Mouse (Mus musculus) forebrain, embryonic 13.5 days (tissue): ENCODE measurements around the gene Gm5741. TPM values are rescaled to one million over a fixed set of nuclear protein-coding genes. Genes with fewer than 3 reads are reported as not detected.

Source experiments
- ATAC-seq: fragments of 200-750 bp; cut with Nextera tagmentation; 2 replicates; pipeline ENCODE4 v1.8.0; 2017
- H3K27ac ChIP-seq: fragments of 300-500 bp; sonication (generic); 2 replicates; pipeline ENCODE4 v1.5.1; 2015; ENCODE audit warnings: inconsistent platforms, mild to moderate bottlenecking, moderate library complexity
- H3K27me3 ChIP-seq: fragments of 300-500 bp; sonication (generic); 2 replicates; pipeline ENCODE4 v1.6.1; 2015; ENCODE audit warnings: mild to moderate bottlenecking, inconsistent platforms
- H3K36me3 ChIP-seq: fragments of 300-500 bp; sonication (generic); 2 replicates; pipeline ENCODE4 v1.6.1; 2015; ENCODE audit warnings: mild to moderate bottlenecking, inconsistent platforms; ENCODE audit not compliant: poor library complexity, severe bottlenecking
- H3K4me1 ChIP-seq: fragments of 300-500 bp; sonication (generic); 2 replicates; pipeline ENCODE4 v1.6.1; 2015; ENCODE audit warnings: inconsistent platforms
- H3K4me2 ChIP-seq: fragments of 300-500 bp; sonication (generic); 2 replicates; pipeline ENCODE4 v1.6.1; 2015; ENCODE audit warnings: inconsistent platforms, mild to moderate bottlenecking, moderate library complexity
- H3K4me3 ChIP-seq: fragments of 300-500 bp; sonication (generic); 2 replicates; pipeline ENCODE4 v1.5.1; 2015; ENCODE audit warnings: mild to moderate bottlenecking, inconsistent platforms
- H3K9ac ChIP-seq: fragments of 300-500 bp; sonication (generic); 2 replicates; pipeline ENCODE4 v1.6.1; 2015; ENCODE audit warnings: mild to moderate bottlenecking, inconsistent platforms
- H3K9me3 ChIP-seq: fragments of 300-500 bp; sonication (generic); replicated peaks from 2 replicates; pipeline ENCODE4 v1.6.1; 2016; ENCODE audit warnings: inconsistent platforms
- WGBS: fragments of 180-500 bp; shearing (Covaris S2); methylation state at CpG from one replicate; pipeline ENCODE4 v1.1.7; 2015; 5-methylcytosine and 5-hydroxymethylcytosine counted together
- polyA plus RNA-seq: library from polyadenylated mRNA; unstranded; fragments of >200 nt; fragmentation: Nextera tagmentation; extraction: Ambion mirVana; gene quantifications from 2 replicates; pipeline ENCODE4 v1.2.1, GENCODE M21; 2015

Gene Gm5741
- polyA plus RNA-seq, 1 experiment from 2014 or later, result 0.88 TPM

DNA sequence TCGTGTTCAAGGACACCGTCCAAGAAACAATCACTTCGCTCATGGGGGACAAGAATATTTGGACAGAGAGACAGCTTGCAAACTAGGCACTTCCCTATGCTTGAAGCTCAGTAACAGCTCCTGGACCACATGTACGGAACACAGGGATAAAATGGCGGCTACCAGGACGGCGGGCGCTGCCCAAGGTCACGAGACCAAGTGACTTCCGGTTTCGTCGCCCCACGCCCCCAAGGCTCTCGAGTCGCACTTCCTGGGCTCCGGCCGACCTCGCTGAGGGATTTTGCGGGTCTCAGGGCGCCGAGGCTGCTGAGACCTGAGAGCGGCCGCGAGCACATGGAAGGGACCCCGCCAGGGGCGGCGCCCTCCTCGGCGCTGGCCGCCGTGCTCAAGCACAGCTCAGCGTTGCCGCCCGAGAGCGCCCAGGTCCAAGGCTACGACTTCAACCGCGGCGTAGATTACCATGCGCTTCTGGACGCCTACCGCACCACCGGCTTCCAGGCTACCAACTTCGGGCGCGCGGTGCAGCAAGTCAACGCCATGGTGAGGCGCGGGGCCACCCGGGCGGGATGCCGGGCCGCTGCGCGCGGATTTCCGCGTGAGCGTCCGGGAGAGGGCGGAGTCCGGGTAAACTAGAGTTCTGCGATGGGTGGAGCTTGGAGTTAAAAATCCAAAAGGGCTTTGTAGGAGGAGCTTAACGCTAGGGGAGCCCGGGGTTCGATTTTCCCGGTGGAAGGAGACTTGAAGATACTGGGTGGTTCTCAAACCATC is 3.9 kb upstream of the Gm5741 start, which contains the start of gene Dhps:
Dhps (plus strand) TSS at position 244 of the 768 bp plus-strand sequence.
- Histone ChIP-seq H3K9me3 (no peaks in the 10 kb centered on the region), H3K27ac (peak within 1 kb of the TSS; percentile 94), H3K9ac (peak within 1 kb of the TSS; percentile 87), H3K4me3 (peak within 1 kb of the TSS; percentile 92), H3K4me1 (peaks cover 19% of the 10 kb centered on the region), H3K27me3 (no peaks in the 10 kb centered on the region), H3K4me2 (peak within 1 kb of the TSS; percentile 73), H3K36me3 (peaks cover 52% of the 10 kb centered on the region)
- ATAC-seq, result peak; percentile 92
- WGBS, result under 1% methylated on average over 67 of the region's 68 CpGs

DNA sequence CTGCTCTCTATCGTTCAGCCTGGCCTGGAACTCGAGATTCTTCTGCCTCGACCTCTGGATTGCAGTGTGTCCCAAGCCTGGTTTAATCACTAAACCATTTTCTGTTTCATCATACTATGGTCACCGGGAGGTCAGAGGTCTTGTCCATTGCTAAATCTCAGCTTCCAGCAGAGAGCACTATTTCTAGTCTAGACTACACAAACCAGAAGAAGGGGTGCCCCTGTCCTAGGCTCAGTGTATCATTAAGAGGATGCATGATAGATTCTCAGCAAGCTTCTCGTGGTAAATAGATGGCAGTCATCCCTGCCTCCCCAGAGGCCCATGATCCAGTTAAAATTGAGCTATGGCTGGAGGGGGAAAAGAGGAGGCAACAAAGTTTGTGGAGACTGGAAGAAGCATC is 3.3 kb upstream of the Gm5741 start:
- H3K9me3 ChIP-seq, result no peaks in the 10 kb centered on the region
- 84% methylated on average over 5 of the region's 5 CpGs for WGBS
- peaks cover 52% of the 10 kb centered on the region for H3K36me3 ChIP-seq

GRCm38 (mm10) chr8:85067155-85067554 is 627 bp downstream of the Gm5741 start:
- peaks cover 46% of the 10 kb centered on the region for H3K36me3 ChIP-seq
- no peaks in the 10 kb centered on the region for H3K27me3 ChIP-seq
- no peaks in the 10 kb centered on the region for H3K9me3 ChIP-seq
- no peak overlapping the region for H3K9ac ChIP-seq
- no peak overlapping the region for H3K4me2 ChIP-seq
- WGBS, result 98% methylated on average over 2 of the region's 2 CpGs
- H3K27ac ChIP-seq, result no peak overlapping the region
- ATAC-seq, result no peak
- no peak overlapping the region for H3K4me3 ChIP-seq
- peaks cover 12% of the 10 kb centered on the region for H3K4me1 ChIP-seq

More for the DNA sequence above, 3.3 kb upstream of the Gm5741 start:
- no peak for ATAC-seq
- Histone ChIP-seq H3K4me1 (peaks cover 19% of the 10 kb centered on the region), H3K4me3 (peak overlapping the region; percentile 92), H3K27me3 (no peaks in the 10 kb centered on the region), H3K9ac (peak overlapping the region; percentile 87; the same call in 1 of the 2 replicates), H3K4me2 (peak overlapping the region; percentile 73), H3K27ac (peak overlapping the region; percentile 94)

- no peak overlapping the region for H3K27ac ChIP-seq
- no peaks in the 10 kb centered on the region for H3K9me3 ChIP-seq
- WGBS, result 43% methylated on average over 2 of the region's 2 CpGs
- peaks cover 52% of the 10 kb centered on the region for H3K36me3 ChIP-seq
- ATAC-seq, result no peak
- H3K4me1 ChIP-seq, result peaks cover 22% of the 10 kb centered on the region
- no peak overlapping the region for H3K4me2 ChIP-seq
- no peaks in the 10 kb centered on the region for H3K27me3 ChIP-seq
- no peak overlapping the region for H3K9ac ChIP-seq
- H3K4me3 ChIP-seq, result no peak overlapping the region
Observed at GRCm38 (mm10) chr8:85065213-85065612, 2.6 kb downstream of the Gm5741 start.

GRCm38 (mm10) chr8:85062603-85063002 is 5.2 kb downstream of the Gm5741 start:
- Histone ChIP-seq H3K9ac (no peak overlapping the region), H3K36me3 (peaks cover 43% of the 10 kb centered on the region), H3K4me1 (peaks cover 23% of the 10 kb centered on the region), H3K27me3 (no peaks in the 10 kb centered on the region), H3K9me3 (no peaks in the 10 kb centered on the region), H3K27ac (no peak overlapping the region), H3K4me3 (no peak overlapping the region), H3K4me2 (no peak overlapping the region)
- WGBS, result 94% methylated on average over 4 of the region's 4 CpGs
- no peak for ATAC-seq

DNA sequence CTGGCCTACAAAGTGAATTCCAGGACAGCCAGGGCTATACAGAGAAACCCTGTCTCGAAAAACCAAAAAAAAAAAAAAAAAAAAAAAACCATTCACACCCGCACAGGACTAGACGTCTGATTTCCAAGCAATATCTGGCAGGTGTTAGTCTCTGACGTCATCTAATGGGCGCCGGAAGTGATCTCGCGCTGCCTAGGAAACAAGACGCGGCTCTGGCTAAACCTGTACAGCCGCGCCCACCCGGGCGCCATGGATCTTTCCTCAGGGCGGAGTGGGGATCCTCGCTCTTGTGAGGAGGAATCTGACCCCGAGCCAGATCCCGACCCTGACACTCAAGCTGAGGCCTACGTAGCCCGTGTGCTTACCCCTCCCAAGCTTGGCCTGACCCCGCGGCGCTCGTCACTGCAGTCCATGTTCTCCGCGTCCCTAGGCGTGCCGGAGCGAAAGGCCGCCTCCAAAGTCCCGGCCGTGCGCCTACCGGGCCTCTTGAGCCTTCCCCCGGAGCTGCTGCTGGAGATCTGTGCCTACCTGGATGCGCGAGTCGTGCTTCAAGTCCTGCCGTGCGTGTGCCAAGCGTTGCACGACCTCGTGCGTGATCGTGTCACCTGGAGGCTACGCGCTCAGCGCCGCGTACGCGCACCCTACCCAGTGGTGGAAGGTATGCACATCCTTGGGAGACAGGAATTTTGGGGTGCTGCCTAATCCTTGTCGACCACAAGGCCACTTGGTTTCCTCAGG is 7.7 kb downstream of the Gm5741 start, which contains the start of gene Fbxw9:
Fbxw9 (plus strand) TSS at position 177 of the 738 bp plus-strand sequence.
- no peaks in the 10 kb centered on the region for H3K9me3 ChIP-seq
- no peak within 1 kb of the TSS for H3K27ac ChIP-seq
- WGBS, result under 1% methylated on average over 52 of the region's 53 CpGs
- H3K9ac ChIP-seq, result peak within 1 kb of the TSS; percentile 78
- peak; percentile 95 for ATAC-seq
- peaks cover 23% of the 10 kb centered on the region for H3K4me1 ChIP-seq
- H3K4me2 ChIP-seq, result peak within 1 kb of the TSS; percentile 98
- H3K36me3 ChIP-seq, result peaks cover 43% of the 10 kb centered on the region
- H3K27me3 ChIP-seq, result no peaks in the 10 kb centered on the region
- H3K4me3 ChIP-seq, result peak within 1 kb of the TSS; percentile 93

GRCm38 (mm10) chr8:85057367-85057766 is 10.4 kb downstream of the Gm5741 start:
- peaks cover 22% of the 10 kb centered on the region for H3K4me1 ChIP-seq

GRCm38 (mm10) chr8:85043619-85044018 is 24.2 kb downstream of the Gm5741 start:
- Histone ChIP-seq H3K9me3 (no peaks in the 10 kb centered on the region), H3K27me3 (no peaks in the 10 kb centered on the region), H3K36me3 (peaks cover 79% of the 10 kb centered on the region), H3K4me2 (no peak overlapping the region), H3K4me3 (no peak overlapping the region), H3K27ac (no peak overlapping the region), H3K4me1 (peaks cover 13% of the 10 kb centered on the region), H3K9ac (no peak overlapping the region)
- 94% methylated on average over 6 of the region's 6 CpGs for WGBS
- no peak for ATAC-seq

More at GRCm38 (mm10) chr8:85057367-85057766, 10.4 kb downstream of the Gm5741 start:
- H3K4me2 ChIP-seq, result no peak overlapping the region
- ATAC-seq, result no peak
- H3K9ac ChIP-seq, result no peak overlapping the region
- no peaks in the 10 kb centered on the region for H3K27me3 ChIP-seq
- 87% methylated on average over 7 of the region's 7 CpGs for WGBS
- no peak overlapping the region for H3K27ac ChIP-seq
- H3K36me3 ChIP-seq, result peaks cover 55% of the 10 kb centered on the region
- no peaks in the 10 kb centered on the region for H3K9me3 ChIP-seq
- no peak overlapping the region for H3K4me3 ChIP-seq

- ATAC-seq, result no peak
- Histone ChIP-seq H3K9ac (peak overlapping the region; percentile 94), H3K9me3 (no peaks in the 10 kb centered on the region), H3K4me3 (peak overlapping the region; percentile 86), H3K36me3 (peaks cover 34% of the 10 kb centered on the region), H3K4me2 (peak overlapping the region; percentile 98), H3K27me3 (no peaks in the 10 kb centered on the region), H3K27ac (peak overlapping the region; percentile 99), H3K4me1 (peaks cover 35% of the 10 kb centered on the region)
- WGBS, result under 1% methylated on average over 57 of the region's 57 CpGs
Observed at GRCm38 (mm10) chr8:85037681-85038531, 29.9 kb downstream of the Gm5741 start.

DNA sequence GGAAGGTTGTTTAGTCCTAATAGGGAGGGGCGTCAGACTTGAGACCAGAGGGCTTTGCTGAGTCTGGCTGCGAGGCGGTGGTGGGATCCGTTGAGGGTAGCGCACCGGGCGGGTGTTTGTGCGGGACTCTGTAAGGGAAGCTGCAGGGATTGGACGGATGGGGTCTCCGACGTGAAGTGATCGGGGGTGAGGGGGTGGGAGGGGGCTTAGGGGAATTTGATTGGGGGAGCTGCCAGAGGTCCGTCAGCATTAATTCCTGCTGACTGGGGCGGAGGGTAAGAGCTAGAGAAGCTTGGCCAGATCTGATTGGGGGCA is 30.5 kb downstream of the Gm5741 start:
- H3K27me3 ChIP-seq, result no peaks in the 10 kb centered on the region
- peaks cover 36% of the 10 kb centered on the region for H3K36me3 ChIP-seq
- peak overlapping the region; percentile 94 for H3K9ac ChIP-seq
- 2% methylated on average over 14 of the region's 14 CpGs for WGBS
- ATAC-seq, result peak; percentile 63
- peak overlapping the region; percentile 86 for H3K4me3 ChIP-seq
- peak overlapping the region; percentile 98 for H3K4me2 ChIP-seq
- H3K27ac ChIP-seq, result peak overlapping the region; percentile 99
- H3K9me3 ChIP-seq, result no peaks in the 10 kb centered on the region
- H3K4me1 ChIP-seq, result peaks cover 35% of the 10 kb centered on the region

- H3K36me3 ChIP-seq, result peaks cover 36% of the 10 kb centered on the region
- WGBS, result under 1% methylated on average over 57 of the region's 59 CpGs
Observed at GRCm38 (mm10) chr8:85036718-85037365, 30.9 kb downstream of the Gm5741 start, which contains the start of gene Tnpo2. Gene Tnpo2 (plus strand): TSS chr8:85036915.

More at GRCm38 (mm10) chr8:85036718-85037365, 30.9 kb downstream of the Gm5741 start, which contains the start of gene Tnpo2:
- no peaks in the 10 kb centered on the region for H3K9me3 ChIP-seq
- peak within 1 kb of the TSS; percentile 98 for H3K4me2 ChIP-seq
- peak within 1 kb of the TSS; percentile 94 for H3K9ac ChIP-seq
- peak within 1 kb of the TSS; percentile 99 for H3K27ac ChIP-seq
- H3K27me3 ChIP-seq, result no peaks in the 10 kb centered on the region
- H3K4me3 ChIP-seq, result peak within 1 kb of the TSS; percentile 86
- ATAC-seq, result peak; percentile 93
- H3K4me1 ChIP-seq, result peaks cover 35% of the 10 kb centered on the region
